Mouse (Mus musculus) kidney, postnatal 4 days (tissue): ENCODE data around the gene Spin2f.
"Not testable (repeated sequence)": the region's sequence is repeated elsewhere in the genome, so short reads cannot be mapped to it uniquely, and the experiment has no call there.

Source experiments
- DNase-seq, 2 experiments: peaks; one replicate each; pipeline ENCODE4 v3.0.0; 2021; ENCODE audit warnings: mixed read lengths in 2 of 2

The Spin2f gene

GRCm38 (mm10) chrX:31253594-31253993 is at the start of gene Spin2f:
Spin2f (plus strand) TSS chrX:31253894.
- DNase-seq = not testable (repeated sequence)

- not testable (repeated sequence) for DNase-seq
Observed at GRCm38 (mm10) chrX:31212136-31212535, 41.6 kb upstream of the Spin2f start.

- not testable (repeated sequence) for DNase-seq
Observed at GRCm38 (mm10) chrX:31223536-31223935, 30.2 kb upstream of the Spin2f start.

DNA sequence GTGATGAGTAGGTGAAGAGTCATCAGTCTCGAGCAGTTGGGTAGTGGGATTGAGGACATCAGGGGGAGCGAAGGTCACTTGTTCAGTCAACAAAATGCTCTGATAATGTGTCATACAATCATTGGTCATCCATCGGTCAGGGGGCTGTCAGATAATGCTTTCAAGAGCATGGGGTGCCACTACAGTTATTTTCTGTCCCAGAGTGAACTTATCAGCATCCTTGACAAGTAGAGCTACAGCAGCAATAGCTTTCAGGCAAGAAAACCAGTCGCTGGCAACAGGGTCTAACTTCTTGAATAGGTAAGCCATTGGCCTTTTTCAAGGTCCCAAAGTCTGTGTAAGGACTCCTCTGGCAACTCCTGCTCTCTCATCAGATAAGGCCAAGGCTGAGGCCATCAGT is 18.6 kb upstream of the Spin2f start:
- not testable (repeated sequence) for DNase-seq

- DNase-seq = not testable (repeated sequence)
Observed at GRCm38 (mm10) chrX:31241754-31242153, 11.9 kb upstream of the Spin2f start.
